Mouse (Mus musculus) ES-Bruce4 (cell line): Measurements from ENCODE around the gene Ifnar2.

Experiments used
- CTCF ChIP-seq: IDR thresholded peaks from one replicate; pipeline ENCODE4 v1.8.1; 2011; ENCODE audit warnings: low read depth, low read length
- EP300 ChIP-seq: IDR thresholded peaks from 2 replicates; pipeline ENCODE4 v1.6.1; 2011; ENCODE audit warnings: low read depth, low read length; ENCODE audit not compliant: insufficient read depth
- POLR2A ChIP-seq: IDR thresholded peaks from one replicate; pipeline ENCODE4 v1.8.1; 2011; ENCODE audit warnings: low read length; ENCODE audit not compliant: insufficient read depth

DNA sequence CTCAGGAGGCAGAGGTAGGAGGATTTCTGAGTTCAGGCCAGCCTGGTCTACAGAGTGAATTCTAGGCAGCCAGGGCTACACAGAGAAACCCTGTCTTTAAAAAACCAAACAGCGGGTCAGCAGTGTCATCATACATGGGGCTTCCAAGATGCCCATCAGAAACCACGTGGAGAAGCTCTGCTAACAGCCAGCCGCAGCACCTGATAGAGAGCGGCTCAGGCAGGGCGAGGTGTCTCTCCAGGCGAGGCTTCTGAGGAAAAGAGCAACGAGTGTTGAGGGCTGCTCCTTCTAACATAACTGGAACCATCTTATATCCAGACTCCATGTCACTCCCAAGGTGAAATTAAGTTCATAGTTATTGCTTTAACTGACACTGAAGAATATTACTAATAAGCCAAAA lies 76.3 kb downstream of the Ifnar2 start:
- no peak for TF ChIP-seq CTCF
- no peak for TF ChIP-seq POLR2A
- TF ChIP-seq EP300 = no peak
